Mouse (Mus musculus): Measurements from ENCODE around the gene AL731706.1.

DNA sequence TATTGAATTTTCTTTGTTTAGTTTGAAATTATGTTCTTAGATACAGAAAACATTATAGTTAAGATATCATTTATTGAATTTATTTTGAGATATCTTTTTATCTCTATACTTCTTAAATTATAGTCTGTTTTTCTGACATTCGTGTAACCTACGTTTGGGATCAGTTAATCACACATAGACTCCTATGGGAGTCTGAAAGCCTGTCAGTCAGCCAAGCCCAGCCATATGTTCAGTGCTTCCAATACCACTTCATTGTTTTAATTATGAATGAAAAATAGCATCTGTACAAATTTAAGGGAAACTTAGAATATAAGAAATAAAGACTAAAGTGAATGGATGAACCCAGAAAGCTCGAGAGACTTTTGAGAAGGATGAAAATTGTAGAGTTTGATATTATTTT is 17.4 kb upstream of the AL731706.1 start:
- TF ChIP-seq CTCF (IDR thresholded peaks at IDR 0.05; ENCODE audit: low read depth, low read length) (no peak), POLR2A (IDR thresholded peaks at IDR 0.05; ENCODE audit: extremely low read depth, insufficient read depth, low read length) (no peak)

Data from liver, adult 2 months (tissue).